ENCODE assay signal across 9 mouse cellular contexts in the genomic region with DNA sequence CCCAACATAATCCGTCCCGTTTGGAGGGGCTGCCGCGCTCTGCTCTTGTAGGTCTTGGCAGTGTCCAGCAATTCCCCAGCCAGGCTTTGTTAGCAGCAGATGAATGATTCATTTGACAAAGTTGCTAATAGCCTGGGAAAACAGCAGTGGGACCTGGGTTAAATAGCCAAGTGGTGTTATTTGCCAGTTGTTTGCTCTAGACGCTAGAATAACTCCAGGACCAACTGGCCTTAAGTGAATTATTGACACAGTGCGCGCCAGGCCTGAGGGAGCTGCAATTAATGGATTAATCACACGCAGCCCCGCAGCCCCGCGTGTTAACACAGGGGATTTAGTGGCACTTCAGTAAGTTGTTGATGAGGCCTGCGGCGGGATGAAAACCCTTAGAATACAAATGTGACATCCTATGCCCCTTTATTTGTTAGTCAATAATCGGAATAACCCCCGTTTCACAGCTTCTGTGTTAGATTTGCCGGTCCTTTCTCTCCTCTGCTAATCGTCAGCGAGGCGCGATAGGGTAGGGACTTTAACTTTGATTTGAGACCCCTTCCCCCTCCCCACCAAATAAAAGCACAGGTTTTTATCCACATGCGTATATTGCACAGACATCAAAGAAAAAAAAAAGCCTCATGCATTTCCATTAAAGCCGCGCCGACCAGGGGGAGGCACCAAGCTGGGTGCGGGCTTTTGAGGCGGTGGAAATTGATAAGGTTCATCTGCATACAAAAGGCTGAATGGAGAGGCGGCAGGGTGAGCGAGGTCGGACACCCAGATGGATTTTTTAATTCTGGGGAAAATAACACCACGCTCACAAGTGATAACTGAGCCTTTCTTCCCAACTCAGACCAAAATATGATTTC.
DNase-seq lines count a peak whose midpoint lies in the region; ATAC-seq and TF ChIP-seq lines count a peak whose summit lies in the region.
"Had no signal": no experiment of that assay in that cellular context is flagged by ENCODE, and none has a peak within 500 bp of the region (broad histone marks: within the 10 kb centered on the region; RNA-seq: fewer than 3 reads in every experiment).

No protein-coding gene starts in this region.

- H3K4me1 ChIP-seq in forebrain, embryonic 14.5 days (ENCODE audit: control insufficient read depth, insufficient read depth, low read length): peaks cover 13% of the 10 kb centered on the region
- H3K4me1 ChIP-seq in liver, postnatal 0 days (ENCODE audit: insufficient read depth): no peaks in the 10 kb centered on the region

- 0 out of 2 replicates have a peak, but pooled peaks cover 7% of the 10 kb centered on the region for H3K27me3 ChIP-seq in forebrain, embryonic 14.5 days (replicated peaks; ENCODE audit: control insufficient read depth, insufficient read depth, low read length)
- peaks cover 17% of the 10 kb centered on the region for H3K27me3 ChIP-seq in liver, postnatal 0 days (ENCODE audit: insufficient read depth, low read length)

- H3K9me3 ChIP-seq in forebrain, embryonic 14.5 days (replicated peaks; ENCODE audit: control insufficient read depth, low read length): no peaks in the 10 kb centered on the region
- H3K9me3 ChIP-seq in liver, postnatal 0 days (ENCODE audit: low read length): no peaks in the 10 kb centered on the region

- DNase-seq in layer of hippocampus, adult 11-12 months (ENCODE audit: low spot score): peak; percentile 7
- no peak for DNase-seq in layer of hippocampus, adult 9-10 months (ENCODE audit: low spot score)
- peak; percentile 89 for DNase-seq in forebrain, embryonic 14.5 days (ENCODE audit: low spot score)
- peak; percentile 3 to 17 for DNase-seq in layer of hippocampus, postnatal 36 days
- DNase-seq in right cerebral cortex, postnatal 36 days (ENCODE audit: low spot score in 2 of 2): peak; percentile 0 to 2
- no peak for DNase-seq in liver, postnatal 0 days
- no peak for DNase-seq in thymus, postnatal 14 days

- peak; percentile 92 for ATAC-seq in forebrain, embryonic 14.5 days
- ATAC-seq in liver, postnatal 0 days: no peak
- ATAC-seq in monocyte, adult 5-6 weeks (replicated peaks; ENCODE audit: insufficient number of reproducible peaks, low FRiP score, low TSS enrichment, poor library complexity, severe bottlenecking): no peak

- peak overlapping the region; percentile 47; the same call in 1 of the 2 replicates for H3K9ac ChIP-seq in forebrain, embryonic 14.5 days (ENCODE audit: low read length)
- no peak overlapping the region for H3K9ac ChIP-seq in liver, postnatal 0 days (replicated peaks)

- H3K4me3 ChIP-seq in forebrain, embryonic 14.5 days (ENCODE audit: low read depth, low read length): peak overlapping the region; percentile 9
- H3K4me3 ChIP-seq in liver, postnatal 0 days (ENCODE audit: low read depth, low read length): no peak overlapping the region
- H3K4me3 ChIP-seq: myocyte had no signal

- under 1% methylated on average over 30 of the region's 30 CpGs for WGBS in forebrain, embryonic 14.5 days
- 3% methylated on average over 30 of the region's 30 CpGs for WGBS in liver, postnatal 0 days (ENCODE audit: insufficient replicate concordance)

- H3K36me3 ChIP-seq in forebrain, embryonic 14.5 days (ENCODE audit: control insufficient read depth, insufficient read depth, low read length): no peaks in the 10 kb centered on the region
- H3K36me3 ChIP-seq in liver, postnatal 0 days (replicated peaks; ENCODE audit: insufficient read depth, low read length): no peaks in the 10 kb centered on the region

- no peak for TF ChIP-seq CTCF in liver, postnatal 0 days (IDR thresholded peaks at IDR 0.05; ENCODE audit: low read depth)

- H3K27ac ChIP-seq in forebrain, embryonic 14.5 days (ENCODE audit: low read depth, low read length): 0 out of 2 replicates have a peak overlapping the region, but pooled peaks have one; percentile 18
- H3K27ac ChIP-seq in liver, postnatal 0 days (ENCODE audit: low read depth): no peak overlapping the region

- TF ChIP-seq EP300 in liver, postnatal 0 days (IDR thresholded peaks at IDR 0.05; ENCODE audit: low read depth): no peak

- H3K4me2 ChIP-seq in forebrain, embryonic 14.5 days (ENCODE audit: low read length): peak overlapping the region; percentile 55
- H3K4me2 ChIP-seq in liver, postnatal 0 days (ENCODE audit: low read depth, low read length): no peak overlapping the region

Comparison
In these comparisons a context has a peak if more than half of its experiments do, and no peak if none do; other contexts are left out.
1. DNase-seq: peak in layer of hippocampus, adult 11-12 months (single experiment), forebrain, embryonic 14.5 days (single experiment), layer of hippocampus, postnatal 36 days (2 of 2) and right cerebral cortex, postnatal 36 days (2 of 2); none in layer of hippocampus, adult 9-10 months (single experiment), liver, postnatal 0 days (single experiment) and thymus, postnatal 14 days (single experiment).